Mouse (Mus musculus): ENCODE results near the gene Klk1b4.

Klk1b4 gene

DNA sequence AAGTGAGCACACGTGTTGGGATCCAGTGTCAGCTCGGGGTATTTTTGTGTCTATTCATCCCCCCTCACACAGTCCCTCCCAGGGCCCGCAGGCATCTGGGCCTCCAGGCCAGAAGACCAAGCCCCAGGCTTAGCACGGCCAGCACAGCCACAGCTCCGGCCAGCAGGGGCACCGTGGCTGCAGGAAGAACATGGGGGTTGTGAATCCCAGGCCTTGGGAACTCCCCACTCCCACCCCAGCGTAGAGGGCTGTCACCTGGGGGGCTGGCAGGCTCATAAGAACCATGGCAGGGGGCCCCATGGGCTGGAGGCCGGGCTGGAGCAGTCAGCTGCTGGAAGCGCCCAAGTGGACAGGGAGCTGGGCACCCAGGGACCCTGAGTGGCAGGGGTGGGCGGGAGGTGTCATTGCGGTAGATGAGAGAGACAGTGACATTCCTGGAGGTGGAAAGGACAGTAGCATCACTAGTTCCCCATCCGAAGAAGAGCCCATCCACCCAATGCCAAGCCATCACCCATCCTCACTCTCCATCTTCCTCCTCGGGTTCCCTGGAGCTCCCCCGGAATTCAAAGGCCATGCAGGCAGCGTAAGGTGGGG is 45.9 kb downstream of the Klk1b4 start:
- DNase-seq (ENCODE audit: low spot score) = no peak

- no peak for DNase-seq (ENCODE audit: low spot score)
Measured at GRCm38 (mm10) chr7:44254930-44255329, 47.7 kb downstream of the Klk1b4 start.

GRCm38 (mm10) chr7:44257278-44257677 is 50.0 kb downstream of the Klk1b4 start, which contains the start of gene Acp4:
Acp4 (minus strand) TSS chr7:44257378.
- no peak for DNase-seq (ENCODE audit: low spot score)

- DNase-seq (ENCODE audit: low spot score) = no peak
Measured at GRCm38 (mm10) chr7:44260410-44260809, 53.2 kb downstream of the Klk1b4 start.

- DNase-seq (ENCODE audit: low spot score) = no peak
Measured at GRCm38 (mm10) chr7:44261147-44261546, 53.9 kb downstream of the Klk1b4 start, which contains the start of gene Gm15517. Gm15517 (plus strand) TSS chr7:44261447.
